Mouse (Mus musculus): ENCODE measurements around the gene Ncam2. TPM values are rescaled to one million over a fixed set of nuclear protein-coding genes. Genes with fewer than 3 reads are reported as not detected.
"Not testable (repeated sequence)": the region's sequence is repeated elsewhere in the genome, so short reads cannot be mapped to it uniquely, and the experiment has no call there.

Ncam2 gene
- total RNA-seq, 2 experiments from 2014 or later, result 0.05 to 0.06 TPM

DNA sequence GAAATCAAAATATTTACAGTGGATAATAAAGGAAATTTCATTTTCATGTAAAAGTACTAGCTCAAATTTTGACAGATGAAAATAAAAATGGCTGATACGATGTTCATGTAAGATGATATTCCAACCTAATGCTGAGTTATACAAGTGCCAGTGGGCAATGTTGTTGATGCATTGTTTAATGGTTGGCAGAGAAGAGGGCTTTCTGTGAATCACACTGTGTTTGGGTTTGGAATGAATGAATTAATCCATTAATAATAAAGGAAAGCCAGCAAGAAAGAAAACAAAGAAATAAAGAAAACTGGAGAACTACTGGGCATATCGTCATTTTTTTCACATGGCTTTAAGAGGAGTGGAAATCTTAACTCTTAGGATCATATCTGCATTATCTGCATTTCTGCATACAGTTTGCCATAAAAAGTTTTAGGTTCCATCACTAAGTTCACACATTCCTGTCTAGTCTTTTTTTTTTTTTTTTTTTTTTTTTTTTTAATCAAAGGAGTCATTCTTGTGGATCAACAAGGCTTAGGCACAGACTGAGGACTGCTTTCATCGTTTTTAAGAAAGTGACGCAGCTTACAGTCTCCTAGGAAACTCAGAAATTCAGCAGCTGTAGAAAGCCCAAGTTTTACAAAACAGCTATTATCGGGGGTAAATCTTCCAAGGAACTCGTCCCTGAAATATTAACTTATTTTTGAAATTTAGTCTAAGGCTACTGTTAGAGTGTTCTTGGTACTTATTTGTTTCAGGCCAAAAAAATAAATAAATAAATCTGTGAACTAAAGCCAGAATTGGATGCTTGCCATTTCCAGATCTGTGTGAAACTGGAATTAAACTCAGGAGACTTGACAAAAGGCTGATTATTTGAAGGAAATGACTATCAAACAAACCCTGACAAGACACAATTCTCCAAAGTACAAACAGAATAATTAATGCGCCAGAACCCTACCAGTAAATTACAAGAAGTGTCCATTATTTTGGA lies 84.7 kb downstream of the Ncam2 start:
- DNase-seq, result no peak
- intact Hi-C loops (cut with DNase I), result loop anchor here (1.0 to 5.0 kb wide), 2 partner anchors 84 to 748 kb away; no protein-coding TSS in a partner anchor

GRCm38 (mm10) chr16:81285882-81286281 lies 85.4 kb downstream of the Ncam2 start:
- intact Hi-C loops (cut with DNase I), result no loop called here
- DNase-seq, result no peak

DNA sequence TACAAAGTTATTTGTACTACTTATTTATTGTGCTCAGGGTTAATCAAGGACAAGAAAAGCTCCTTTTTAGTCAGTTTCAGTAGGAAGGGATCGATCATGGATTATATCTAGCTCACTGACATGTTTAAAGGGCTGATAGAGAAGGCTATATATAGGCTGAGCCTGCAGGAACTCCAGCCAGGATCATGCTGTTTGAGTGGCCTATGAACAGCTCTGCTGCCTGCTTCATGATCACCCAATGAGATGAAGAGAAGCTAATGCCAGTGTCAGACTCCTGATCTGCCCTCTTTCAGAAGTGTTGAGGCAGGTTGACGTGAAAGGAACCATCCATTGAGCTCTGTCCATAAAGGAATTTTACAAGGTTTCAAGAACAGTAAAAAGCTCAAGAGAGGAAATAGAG lies 103.3 kb downstream of the Ncam2 start:
- intact Hi-C loops (cut with DNase I), result no loop called here
- DNase-seq, result no peak

DNA sequence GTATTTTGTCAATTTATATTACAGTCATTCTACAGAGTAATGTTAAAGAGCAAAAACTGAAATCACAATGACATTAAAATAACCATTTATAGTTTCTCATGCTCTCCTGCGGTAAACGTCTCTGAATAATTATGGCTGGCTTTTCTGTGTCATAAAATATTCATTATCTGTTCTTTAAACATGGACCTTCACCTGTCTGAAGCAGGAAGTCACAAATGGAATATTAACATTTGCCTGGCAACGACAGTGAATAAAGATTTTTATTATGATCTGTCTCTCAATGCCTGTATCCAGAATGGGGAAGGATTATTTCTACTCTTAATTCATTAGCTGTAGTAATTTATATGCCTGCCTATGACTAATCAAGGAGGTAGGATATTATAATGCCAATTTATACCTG lies 108.7 kb downstream of the Ncam2 start:
- intact Hi-C loops (cut with DNase I), result no loop called here
- DNase-seq, result no peak

DNA sequence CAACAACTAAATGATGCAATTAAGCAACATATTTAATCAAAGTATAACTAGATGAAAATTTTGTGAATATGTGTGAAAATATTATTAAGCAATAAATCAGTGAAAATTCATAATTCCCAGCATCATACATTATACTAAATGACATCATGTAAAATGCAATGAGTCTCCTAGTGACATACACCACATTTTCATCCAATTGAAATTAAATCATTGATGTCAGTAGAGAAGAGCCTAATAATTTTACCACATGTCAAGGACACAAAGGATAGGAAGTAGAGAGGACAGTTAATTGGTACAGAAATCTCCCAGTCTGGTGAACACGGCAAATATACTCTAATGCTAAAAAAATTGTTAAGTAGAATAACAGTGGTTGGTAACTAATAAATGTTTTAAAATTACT lies 118.5 kb downstream of the Ncam2 start:
- intact Hi-C loops (cut with DNase I), result no loop called here
- no peak for DNase-seq

DNA sequence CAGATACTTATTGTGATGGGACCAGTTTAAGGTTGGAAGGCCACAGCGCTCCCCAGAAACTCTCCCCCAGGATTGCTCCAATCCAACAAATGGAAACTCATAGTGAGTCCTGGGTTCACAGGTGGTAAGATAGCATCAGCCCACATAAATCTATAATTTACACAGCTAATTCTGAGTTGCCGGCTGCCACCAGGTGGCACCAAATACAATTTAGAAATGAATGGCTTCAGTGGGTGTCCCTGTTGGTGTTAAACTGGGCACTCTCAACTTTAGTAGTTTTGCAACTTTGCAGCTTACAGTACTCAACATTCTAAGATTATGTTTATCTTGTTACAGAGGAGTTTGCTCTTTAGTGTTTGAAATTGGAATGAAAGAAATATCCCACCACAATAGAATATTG lies 130.0 kb downstream of the Ncam2 start:
- DNase-seq, result peak; percentile 2 to 11
- intact Hi-C loops (cut with DNase I), result no loop called here

GRCm38 (mm10) chr16:81365901-81366300 lies 165.4 kb downstream of the Ncam2 start:
- intact Hi-C loops (cut with DNase I), result no loop called here

DNA sequence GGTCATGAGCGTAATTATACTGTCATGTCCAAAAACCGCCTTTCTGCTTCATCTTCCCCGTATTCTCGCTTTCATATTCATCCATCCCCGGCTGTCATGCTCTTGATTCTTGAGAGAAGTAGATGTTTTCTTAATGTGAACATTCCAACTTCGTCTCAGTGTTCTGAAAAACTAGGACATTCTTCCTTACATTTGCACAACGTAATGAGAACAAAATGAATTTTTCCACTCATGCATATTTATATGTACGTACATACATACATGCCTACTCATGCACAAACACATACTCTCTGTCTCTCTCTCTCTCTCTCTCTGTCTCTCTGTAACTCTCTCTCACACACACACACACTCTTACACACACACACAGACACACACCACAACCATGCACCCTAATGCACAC lies 173.7 kb downstream of the Ncam2 start:
- intact Hi-C loops (cut with DNase I), result no loop called here
- no peak for DNase-seq

More at GRCm38 (mm10) chr16:81365901-81366300, 165.4 kb downstream of the Ncam2 start:
- no peak for DNase-seq

DNA sequence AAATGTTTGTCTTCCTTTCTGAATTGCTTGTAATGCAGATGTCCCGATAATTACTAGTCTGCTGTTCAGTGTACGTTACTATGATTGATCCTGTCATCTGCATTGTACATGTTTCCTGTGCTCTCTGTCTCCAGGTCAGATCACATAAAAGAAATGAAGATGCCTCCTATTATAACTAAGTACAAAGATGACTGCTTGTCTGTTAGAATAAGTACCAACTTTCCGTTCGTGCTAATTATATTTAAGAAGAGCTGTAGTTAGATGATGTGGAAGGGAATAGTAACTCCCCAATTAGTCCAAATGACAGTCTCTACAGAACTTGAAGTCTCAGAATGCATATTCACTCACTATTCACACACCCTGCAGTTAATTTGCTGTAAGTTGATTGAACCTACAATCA lies 179.9 kb downstream of the Ncam2 start:
- intact Hi-C loops (cut with DNase I), result no loop called here
- no peak for DNase-seq

GRCm38 (mm10) chr16:81388646-81389045 lies 188.1 kb downstream of the Ncam2 start:
- no peak for DNase-seq
- intact Hi-C loops (cut with DNase I), result no loop called here

DNA sequence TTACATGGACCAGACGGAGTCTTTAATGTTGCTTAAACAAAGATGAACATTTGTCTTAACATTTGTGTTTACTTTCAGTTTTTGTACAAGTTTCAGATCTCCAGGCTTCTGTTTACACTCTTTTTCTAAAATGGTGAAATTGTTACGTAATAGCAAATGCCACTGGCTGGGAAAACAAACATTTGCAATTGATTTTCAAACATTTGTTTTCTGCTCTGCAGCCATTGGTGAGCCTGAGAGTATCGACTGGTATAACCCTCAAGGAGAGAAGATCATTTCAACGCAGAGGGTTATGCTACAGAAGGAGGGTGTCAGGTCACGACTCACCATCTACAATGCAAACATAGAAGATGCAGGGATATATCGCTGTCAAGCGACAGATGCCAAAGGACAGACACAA lies 234.1 kb downstream of the Ncam2 start:
- intact Hi-C loops (cut with DNase I), result no loop called here
- DNase-seq, result no peak

DNA sequence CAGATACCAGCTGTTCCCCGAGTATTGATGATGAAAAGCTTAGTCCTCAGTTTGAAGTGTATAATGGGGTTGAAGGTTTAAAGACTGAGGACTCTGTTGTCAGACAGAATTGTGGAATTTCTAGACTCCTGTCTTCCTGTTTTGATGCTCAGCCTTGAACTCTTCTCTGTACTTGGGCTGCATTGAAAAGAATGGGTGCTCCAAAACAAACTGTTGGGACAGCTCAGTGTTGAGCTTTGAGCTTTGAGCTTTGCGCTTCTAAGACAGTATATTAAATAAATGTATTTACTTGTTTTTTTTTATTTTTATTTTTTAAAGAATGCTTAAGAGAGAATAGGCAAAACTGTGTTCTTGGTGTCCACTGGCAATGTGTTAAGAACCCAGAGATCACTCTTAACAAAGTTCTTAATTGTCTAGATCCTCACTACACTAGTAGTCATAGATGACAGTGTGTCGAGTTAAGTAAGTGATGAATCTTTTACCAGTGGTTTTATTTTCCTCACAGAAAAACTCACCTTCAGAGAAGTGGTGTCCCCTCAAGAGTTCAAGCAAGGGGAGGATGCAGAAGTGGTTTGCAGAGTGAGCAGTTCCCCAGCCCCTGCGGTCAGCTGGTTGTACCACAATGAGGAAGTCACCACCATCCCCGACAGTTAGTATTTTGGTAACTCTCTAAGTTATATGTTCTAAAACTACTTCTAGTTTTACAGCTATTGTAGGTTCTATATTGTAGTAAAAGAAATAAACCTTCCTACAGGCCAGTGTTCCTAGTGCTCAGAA lies 236.8 kb downstream of the Ncam2 start:
- peak in 1 of 2 experiments; percentile 5 for DNase-seq
- intact Hi-C loops (cut with DNase I), result no loop called here

GRCm38 (mm10) chr16:81437868-81438249 lies 237.4 kb downstream of the Ncam2 start:
- intact Hi-C loops (cut with DNase I), result no loop called here
- no peak for DNase-seq

DNA sequence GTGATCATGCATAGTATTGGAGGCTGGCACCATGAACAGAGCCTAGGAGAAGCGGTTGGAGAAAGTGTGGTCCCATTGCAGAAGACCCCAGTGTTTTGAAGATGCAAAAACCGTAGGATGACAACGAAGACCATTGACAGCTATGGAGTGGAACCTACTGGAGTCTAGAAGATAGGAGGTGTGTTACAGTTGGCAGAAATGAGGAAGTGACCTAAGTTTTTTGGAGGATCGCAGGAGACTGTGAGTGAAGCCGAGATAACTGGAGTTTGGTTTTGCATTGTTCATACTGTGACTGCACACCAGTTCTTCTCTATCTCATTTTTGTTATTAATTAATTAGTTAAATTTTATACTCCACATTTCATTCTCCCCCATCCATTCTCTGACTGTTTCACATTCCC lies 250.4 kb downstream of the Ncam2 start:
- intact Hi-C loops (cut with DNase I), result no loop called here
- no peak for DNase-seq

DNA sequence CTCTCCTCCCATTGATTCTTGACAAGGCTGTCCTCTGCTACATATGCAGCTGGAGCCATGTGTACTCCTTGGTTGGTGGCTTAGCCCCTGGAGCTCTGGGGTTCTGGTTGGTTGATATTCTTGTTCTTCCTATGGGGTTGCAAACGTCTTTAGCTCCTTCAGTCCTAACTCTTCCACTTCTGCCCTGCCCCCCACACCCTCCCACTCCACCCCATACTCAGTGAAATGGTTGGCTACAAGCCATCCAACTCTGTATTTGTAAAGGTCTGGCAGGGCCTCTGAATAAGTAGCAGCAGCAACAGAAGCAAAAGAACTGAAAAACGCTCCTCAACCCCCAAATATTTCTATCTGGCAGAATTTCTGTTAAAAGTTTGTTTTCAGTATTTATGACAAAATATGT lies 252.5 kb downstream of the Ncam2 start:
- no peak for DNase-seq
- intact Hi-C loops (cut with DNase I), result no loop called here

- intact Hi-C loops (cut with DNase I), result no loop called here
- no peak for DNase-seq
Measured at GRCm38 (mm10) chr16:81454472-81454871, 254.0 kb downstream of the Ncam2 start.

DNA sequence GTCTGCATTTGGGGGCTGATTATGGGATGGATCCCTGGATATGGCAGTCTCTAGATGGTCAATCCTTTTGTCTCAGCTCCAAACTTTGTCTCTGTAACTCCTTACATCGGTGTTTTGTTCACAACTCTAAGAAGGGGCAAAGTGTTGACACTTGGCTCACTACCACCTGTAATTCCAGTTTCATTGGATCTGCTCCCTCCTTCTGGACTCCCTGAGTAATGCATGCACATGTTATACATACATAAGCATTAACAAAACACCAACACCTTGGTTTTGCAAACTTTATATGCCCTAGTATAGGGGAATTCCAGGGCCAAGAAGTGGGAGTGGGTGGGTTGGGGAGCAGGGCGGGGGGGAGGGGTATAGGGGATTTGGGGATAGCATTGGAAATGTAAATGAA lies 262.2 kb downstream of the Ncam2 start:
- intact Hi-C loops (cut with DNase I), result not testable (repeated sequence)
- peak in 1 of 2 experiments; percentile 4 for DNase-seq

DNA sequence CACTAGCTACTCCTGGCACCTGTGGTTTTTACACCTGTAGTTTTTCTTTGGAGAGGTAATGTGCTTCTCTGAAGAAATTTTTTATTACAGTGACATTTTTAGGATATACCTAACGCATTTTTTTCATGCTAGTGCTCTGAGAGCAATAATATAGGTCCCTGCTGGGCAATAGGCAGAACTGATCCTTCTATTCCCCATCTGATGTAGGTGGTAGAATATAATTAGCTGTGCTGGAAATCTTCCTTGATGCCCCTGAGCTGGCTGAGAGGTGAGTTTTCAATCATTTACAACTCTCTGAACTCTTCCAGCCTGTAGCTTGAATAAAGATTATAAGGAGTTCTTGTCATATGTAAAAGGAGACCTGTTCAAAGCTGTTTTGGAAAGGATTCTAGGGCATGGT lies 272.4 kb downstream of the Ncam2 start:
- DNase-seq, result no peak
- intact Hi-C loops (cut with DNase I), result no loop called here

DNA sequence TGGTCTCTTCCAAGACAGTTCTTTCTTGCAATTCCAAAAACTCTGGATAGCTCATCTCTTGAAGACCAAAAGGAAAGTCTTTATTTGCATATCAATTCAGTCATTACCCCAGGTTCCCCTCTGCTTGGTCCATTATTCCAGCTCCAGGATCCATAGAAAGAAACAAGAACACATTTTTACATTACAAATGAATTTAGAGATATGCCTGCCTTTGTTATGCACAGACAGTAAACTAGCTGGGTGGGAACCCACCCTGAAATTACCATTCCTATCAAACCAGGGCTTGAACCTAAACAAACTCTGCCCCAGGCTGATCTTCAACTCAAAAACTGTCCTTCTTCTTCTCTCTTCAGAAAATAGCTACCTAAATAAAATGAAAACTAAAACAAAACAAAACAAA lies 280.6 kb downstream of the Ncam2 start:
- no peak for DNase-seq
- intact Hi-C loops (cut with DNase I), result no loop called here

GRCm38 (mm10) chr16:81496111-81496510 lies 295.6 kb downstream of the Ncam2 start:
- intact Hi-C loops (cut with DNase I), result no loop called here
- no peak for DNase-seq

DNA sequence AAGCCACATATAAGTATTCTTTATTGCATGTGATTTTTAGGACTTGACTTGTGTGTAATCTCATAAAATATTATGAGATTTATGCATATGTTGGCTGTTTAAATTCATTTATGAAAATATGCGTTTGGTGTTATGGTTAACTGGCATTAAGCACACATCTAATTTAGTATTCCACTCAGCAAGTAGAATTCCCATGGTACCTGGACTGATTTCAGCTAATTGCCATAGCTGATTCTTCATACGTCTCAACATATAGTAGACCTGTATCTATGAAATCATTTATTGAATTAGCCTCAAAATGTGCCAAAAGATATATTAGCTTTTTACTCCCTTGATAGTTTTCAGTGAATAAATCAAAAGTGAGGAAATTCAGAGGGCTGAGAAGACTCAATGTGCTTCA lies 302.1 kb downstream of the Ncam2 start:
- DNase-seq, result no peak
- intact Hi-C loops (cut with DNase I), result no loop called here

- DNase-seq, result no peak
- intact Hi-C loops (cut with DNase I), result no loop called here
Measured at GRCm38 (mm10) chr16:81536230-81536629, 335.7 kb downstream of the Ncam2 start.

All from heart, postnatal 36 days (tissue).